Comparison of ENCODE assay signal across 9 mouse cellular contexts in the genomic region with DNA sequence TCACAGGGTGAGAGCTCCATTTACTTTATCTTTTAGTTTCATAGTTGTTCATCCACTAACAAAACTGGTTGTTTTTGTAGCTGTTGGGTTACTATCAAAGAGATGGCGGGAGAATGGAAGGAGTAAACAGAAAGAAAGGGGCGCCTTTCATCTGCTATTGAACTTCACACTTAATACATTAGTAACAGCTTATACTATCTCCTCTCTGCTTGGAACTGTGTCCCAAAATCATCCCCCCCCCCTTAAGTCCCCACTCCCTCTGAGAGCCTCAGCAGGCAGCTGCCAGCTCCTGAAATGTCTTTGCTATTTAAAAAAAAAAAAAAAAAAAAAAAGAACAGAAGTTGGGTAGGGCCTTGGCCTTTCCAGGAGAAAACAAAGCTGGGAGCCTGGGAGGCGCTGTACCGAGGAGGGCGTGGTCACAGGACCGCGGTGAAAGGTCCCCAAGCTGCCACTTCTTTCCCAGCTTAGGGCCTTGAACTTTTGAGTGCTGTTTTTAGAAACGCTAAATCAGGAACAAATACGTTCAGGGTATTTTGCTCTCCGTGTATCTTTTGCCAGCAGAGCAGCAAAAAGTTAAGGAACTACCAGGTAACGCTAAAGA.
DNase-seq lines count a peak whose midpoint lies in the region; ATAC-seq and TF ChIP-seq lines count a peak whose summit lies in the region.
"Had no signal": no experiment of that assay in that cellular context is flagged by ENCODE, and none has a peak within 500 bp of the region (broad histone marks: within the 10 kb centered on the region; RNA-seq: fewer than 3 reads in every experiment).

No protein-coding gene starts in this region.

- H3K27me3 ChIP-seq in embryonic facial prominence, embryonic 15.5 days: no peaks in the 10 kb centered on the region
- no peaks in the 10 kb centered on the region for H3K27me3 ChIP-seq in kidney, adult 2 months (replicated peaks; ENCODE audit: control insufficient read depth, insufficient read depth, low read length)
- H3K27me3 ChIP-seq in lung, embryonic 14.5 days (ENCODE audit: insufficient read depth, low read length): no peaks in the 10 kb centered on the region

- TF ChIP-seq CTCF in layer of hippocampus, adult 2 months (conservative IDR thresholded peaks at IDR 0.05): no peak
- no peak for TF ChIP-seq CTCF in kidney, adult 2 months (conservative IDR thresholded peaks at IDR 0.05; ENCODE audit: insufficient read depth, insufficient read length, low read depth, low read length)
- no peak for TF ChIP-seq CTCF in lung, embryonic 14.5 days (IDR thresholded peaks at IDR 0.05; ENCODE audit: low read depth)

- no peak overlapping the region for H3K9ac ChIP-seq in embryonic facial prominence, embryonic 15.5 days
- no peak overlapping the region for H3K9ac ChIP-seq in lung, embryonic 14.5 days

- peaks cover 10% of the 10 kb centered on the region; the same call in 1 of the 2 replicates for H3K4me1 ChIP-seq in embryonic facial prominence, embryonic 15.5 days
- H3K4me1 ChIP-seq in kidney, adult 2 months (ENCODE audit: control insufficient read depth, insufficient read depth, low read length): peaks cover 4% of the 10 kb centered on the region; the same call in 1 of the 2 replicates
- H3K4me1 ChIP-seq in lung, embryonic 14.5 days (ENCODE audit: insufficient read depth): no peaks in the 10 kb centered on the region

- no peaks in the 10 kb centered on the region for H3K36me3 ChIP-seq in embryonic facial prominence, embryonic 15.5 days
- H3K36me3 ChIP-seq in kidney, adult 2 months (ENCODE audit: control insufficient read depth, insufficient read depth, low read length): no peaks in the 10 kb centered on the region; the same call in 1 of the 2 replicates
- H3K36me3 ChIP-seq in lung, embryonic 14.5 days (ENCODE audit: insufficient read depth): no peaks in the 10 kb centered on the region
- H3K36me3 ChIP-seq: G1E had no signal

- no peak for ATAC-seq in embryonic facial prominence, embryonic 15.5 days (ENCODE audit: insufficient number of reproducible peaks, low FRiP score, low TSS enrichment, low read depth)
- ATAC-seq in lung, embryonic 14.5 days (ENCODE audit: insufficient read depth): peak; percentile 91

- peak overlapping the region; percentile 17 for H3K4me2 ChIP-seq in embryonic facial prominence, embryonic 15.5 days (replicated peaks)
- peak overlapping the region; percentile 39 for H3K4me2 ChIP-seq in lung, embryonic 14.5 days

- H3K4me3 ChIP-seq in layer of hippocampus, adult 2 months: no peak overlapping the region
- H3K4me3 ChIP-seq in embryonic facial prominence, embryonic 15.5 days (replicated peaks): no peak overlapping the region
- no peak overlapping the region for H3K4me3 ChIP-seq in kidney, adult 2 months (ENCODE audit: insufficient read depth, low read depth, low read length)
- H3K4me3 ChIP-seq in lung, embryonic 14.5 days (ENCODE audit: low read depth, low read length): no peak overlapping the region

- no peaks in the 10 kb centered on the region for H3K9me3 ChIP-seq in embryonic facial prominence, embryonic 15.5 days (replicated peaks)
- H3K9me3 ChIP-seq in lung, embryonic 14.5 days (ENCODE audit: low read depth, low read length): no peaks in the 10 kb centered on the region
- H3K9me3 ChIP-seq: G1E had no signal

- no peak for TF ChIP-seq POLR2A in kidney, adult 2 months (IDR thresholded peaks at IDR 0.05; ENCODE audit: low read depth, low read length)

- peak overlapping the region; percentile 43; the same call in 1 of the 2 replicates for H3K27ac ChIP-seq in layer of hippocampus, adult 2 months
- H3K27ac ChIP-seq in embryonic facial prominence, embryonic 15.5 days (replicated peaks): 0 out of 2 replicates have a peak overlapping the region, but pooled peaks have one; percentile 24
- H3K27ac ChIP-seq in kidney, adult 2 months (ENCODE audit: insufficient read depth, low read depth, low read length): peak overlapping the region; percentile 26
- peak overlapping the region; percentile 68; the same call in 1 of the 2 replicates for H3K27ac ChIP-seq in lung, embryonic 14.5 days (ENCODE audit: low read depth)

- DNase-seq in layer of hippocampus, adult 2 months (ENCODE audit: low spot score in 2 of 2): no peak
- DNase-seq in layer of hippocampus, postnatal 25 days (ENCODE audit: extremely low spot score in 1 of 2, low spot score in 1 of 2): no peak
- DNase-seq in kidney, adult 2 months: peak; percentile 73
- peak; percentile 79 for DNase-seq in lung, embryonic 14.5 days
- DNase-seq in spleen, adult 18-20 months: no peak
- no peak for DNase-seq in right cerebral cortex, postnatal 25 days
- DNase-seq in layer of hippocampus, adult 9-10 months (ENCODE audit: low spot score): no peak

- 11% methylated on average over 11 of the region's 11 CpGs for WGBS in embryonic facial prominence, embryonic 15.5 days
- WGBS in kidney, adult 2 months: 22% methylated on average over 11 of the region's 11 CpGs
- 4% methylated on average over 11 of the region's 11 CpGs for WGBS in lung, embryonic 14.5 days

Comparison
In these comparisons a context has a peak if more than half of its experiments do, and no peak if none do; other contexts are left out.
1. DNase-seq: peak in kidney, adult 2 months (single experiment) and lung, embryonic 14.5 days (single experiment); none in layer of hippocampus, adult 2 months (0 of 2), layer of hippocampus, postnatal 25 days (0 of 2), spleen, adult 18-20 months (0 of 2), right cerebral cortex, postnatal 25 days (single experiment) and layer of hippocampus, adult 9-10 months (single experiment).
2. Peak in every context shown above with its lines, with median percentiles within 50 percentile points of each other: H3K27ac ChIP-seq.